Mouse (Mus musculus) hindbrain, postnatal 0 days (tissue): ENCODE measurements at regions not wholly inside any gene's neighbourhood (a gene's known extent, or its start where the extent isn't known, plus 50 kb on each side); places are given as distances from the start of the nearest gene placed in this dataset.

ENCODE experiments used
- ATAC-seq: fragments of 200-750 bp; cut with Nextera tagmentation; 2 replicates; pipeline ENCODE4 v1.8.0; 2017; ENCODE audit warnings: mild to moderate bottlenecking, moderate TSS enrichment, moderate library complexity
- DNase-seq: peaks from one replicate; pipeline ENCODE4 v3.0.0-alpha.2; 2015; ENCODE audit warnings: low spot score
- H3K27ac ChIP-seq: fragments of 300-500 bp; sonication (generic); 2 replicates; pipeline ENCODE4 v1.5.1; 2014; ENCODE audit warnings: mild to moderate bottlenecking
- H3K27me3 ChIP-seq: fragments of 300-500 bp; sonication (generic); 2 replicates; pipeline ENCODE4 v1.6.1; 2014; ENCODE audit warnings: low read length, mixed read lengths; ENCODE audit not compliant: insufficient read depth
- H3K36me3 ChIP-seq: fragments of 300-500 bp; sonication (generic); 2 replicates; pipeline ENCODE4 v1.6.1; 2014; ENCODE audit warnings: low read length, mixed read lengths; ENCODE audit not compliant: insufficient read depth
- H3K4me1 ChIP-seq: fragments of 300-500 bp; sonication (generic); 2 replicates; pipeline ENCODE4 v1.6.1; 2014; ENCODE audit warnings: antibody characterized with exemption, low read length, mixed read lengths; ENCODE audit not compliant: insufficient read depth
- H3K4me2 ChIP-seq: fragments of 300-500 bp; sonication (generic); 2 replicates; pipeline ENCODE4 v1.6.1; 2014; ENCODE audit warnings: low read depth, mild to moderate bottlenecking, low read length, moderate library complexity, mixed read lengths
- H3K4me3 ChIP-seq: fragments of 300-500 bp; sonication (generic); 2 replicates; pipeline ENCODE4 v1.5.1; 2014; ENCODE audit warnings: low read length
- H3K9ac ChIP-seq: fragments of 300-500 bp; sonication (generic); replicated peaks from 2 replicates; pipeline ENCODE4 v1.6.1; 2014; ENCODE audit warnings: mild to moderate bottlenecking, low read length, moderate library complexity, mixed read lengths
- H3K9me3 ChIP-seq: fragments of 300-500 bp; sonication (generic); 2 replicates; pipeline ENCODE4 v1.6.1; 2016; ENCODE audit warnings: low read length, mixed read lengths
- CTCF ChIP-seq: IDR thresholded peaks from 2 replicates; pipeline ENCODE4 v1.5.1; 2016; ENCODE audit warnings: antibody characterized with exemption, control low read depth, low read depth
- WGBS: fragments of 180-500 bp; shearing (Covaris S2); extraction: QIAGEN DNeasy Blood & Tissue Kit; methylation state at CpG from one replicate; pipeline ENCODE4 v1.1.7; 2014; 5-methylcytosine and 5-hydroxymethylcytosine counted together

DNA sequence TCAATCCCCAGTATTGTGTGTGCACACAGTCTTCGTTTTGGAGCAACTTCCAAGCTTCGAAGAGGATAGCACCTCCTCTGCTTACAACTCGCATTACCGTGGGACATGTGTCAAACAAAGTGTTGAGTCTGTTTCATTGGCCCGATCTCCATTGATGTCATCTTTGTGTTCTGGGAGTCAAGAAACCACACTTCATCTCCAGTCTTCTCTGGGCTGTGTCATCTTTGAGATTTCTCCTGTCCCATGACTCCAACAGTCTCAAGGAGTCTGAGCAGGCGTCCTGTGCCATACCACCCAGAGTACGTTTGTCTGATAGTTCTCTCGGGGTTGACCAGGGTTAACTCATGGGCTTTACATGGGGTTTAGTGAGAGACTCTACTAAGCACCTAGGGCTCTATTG lies 67.8 kb upstream of the Cpsf6 start:
- Histone ChIP-seq H3K4me2 (no peak overlapping the region), H3K27me3 (no peaks in the 10 kb centered on the region), H3K36me3 (no peaks in the 10 kb centered on the region), H3K4me3 (no peak overlapping the region), H3K9me3 (no peaks in the 10 kb centered on the region), H3K4me1 (no peaks in the 10 kb centered on the region), H3K27ac (no peak overlapping the region), H3K9ac (no peak overlapping the region)
- 93% methylated on average over 8 of the region's 8 CpGs for WGBS
- DNase-seq, result no peak
- no peak for ATAC-seq
- TF ChIP-seq CTCF, result no peak

DNA sequence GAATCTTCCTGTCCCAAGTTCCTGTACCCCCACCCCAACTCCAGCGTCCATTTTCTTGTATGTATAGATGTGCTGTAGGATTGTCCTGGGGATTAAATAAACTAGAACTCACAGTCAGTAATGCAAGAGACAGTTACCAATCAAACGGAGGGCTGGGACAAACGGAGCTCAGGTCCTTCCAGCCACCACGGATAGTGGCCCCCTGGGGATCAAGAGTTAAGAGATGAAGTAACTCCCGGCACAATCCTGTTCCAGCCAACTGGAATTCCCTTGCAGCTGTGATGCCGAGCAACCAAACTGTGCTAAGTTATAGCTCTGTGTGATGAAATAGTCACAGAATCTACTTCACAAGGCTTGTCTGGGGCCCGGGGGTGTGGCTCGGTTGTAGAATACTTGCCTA lies 67.4 kb upstream of the Cpsf6 start:
- ATAC-seq (no peak), DNase-seq (no peak)
- H3K27ac ChIP-seq, result no peak overlapping the region
- H3K4me3 ChIP-seq, result no peak overlapping the region
- H3K9me3 ChIP-seq, result no peaks in the 10 kb centered on the region
- H3K4me1 ChIP-seq, result no peaks in the 10 kb centered on the region
- H3K36me3 ChIP-seq, result no peaks in the 10 kb centered on the region
- 71% methylated on average over 8 of the region's 8 CpGs for WGBS
- no peak overlapping the region for H3K9ac ChIP-seq
- H3K4me2 ChIP-seq, result no peak overlapping the region
- TF ChIP-seq CTCF, result no peak
- H3K27me3 ChIP-seq, result no peaks in the 10 kb centered on the region

DNA sequence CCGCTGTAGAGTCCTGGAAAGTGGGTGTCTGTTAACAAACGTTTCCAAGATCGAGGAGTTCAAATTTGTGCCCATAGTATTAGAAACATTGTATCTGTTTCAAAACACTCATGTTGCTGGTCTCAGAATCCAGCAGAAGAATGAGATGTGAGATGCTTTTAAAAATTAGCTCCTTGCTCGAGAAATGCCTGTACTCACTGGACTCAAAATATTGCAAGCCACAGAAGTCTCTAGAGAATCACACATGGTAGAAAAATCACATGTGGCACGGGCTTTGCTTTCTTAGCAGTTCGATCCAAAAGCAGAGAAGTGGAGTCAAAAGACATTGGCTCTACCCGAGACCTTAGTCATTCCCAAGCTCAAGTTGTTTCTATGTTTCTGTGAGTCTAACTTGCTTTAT lies 67.0 kb upstream of the Cpsf6 start:
- 88% methylated on average over 7 of the region's 7 CpGs for WGBS

DNA sequence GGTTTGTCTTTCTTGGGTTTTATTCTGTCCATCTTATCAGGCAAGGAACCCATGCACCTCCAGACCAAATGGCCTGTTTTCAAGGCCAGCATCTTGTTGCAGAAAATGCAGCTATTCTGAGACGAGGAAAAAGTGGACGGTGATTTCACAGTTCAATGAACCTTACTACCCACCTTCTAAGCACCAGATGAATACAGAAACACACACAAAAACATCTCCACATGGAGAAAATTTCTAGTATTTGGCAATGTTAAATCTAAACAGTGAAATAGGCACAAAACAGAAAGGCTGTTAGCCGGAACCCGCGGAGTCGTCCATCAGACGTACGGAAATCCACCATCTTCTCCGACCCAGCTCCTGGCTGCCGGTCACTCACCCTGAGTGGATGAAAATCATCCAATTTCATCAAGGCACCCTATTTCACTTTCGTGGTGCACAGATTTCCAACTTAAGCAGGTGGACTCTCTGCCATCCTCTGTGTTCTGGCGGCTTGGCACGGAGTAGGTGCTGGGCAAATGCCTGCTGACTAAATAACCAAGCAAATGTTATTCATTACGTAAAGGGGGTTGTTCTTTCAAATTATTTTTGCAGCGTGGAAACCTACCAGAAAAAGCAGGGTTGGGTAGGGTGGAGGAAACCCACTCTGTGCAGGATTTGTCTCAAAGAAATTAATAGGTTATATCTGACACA lies 66.1 kb upstream of the Cpsf6 start:
- Histone ChIP-seq H3K27me3 (no peaks in the 10 kb centered on the region), H3K4me1 (no peaks in the 10 kb centered on the region), H3K9ac (no peak overlapping the region), H3K27ac (no peak overlapping the region), H3K4me3 (no peak overlapping the region), H3K4me2 (no peak overlapping the region), H3K9me3 (no peaks in the 10 kb centered on the region), H3K36me3 (no peaks in the 10 kb centered on the region)
- no peak for DNase-seq
- no peak for TF ChIP-seq CTCF
- WGBS, result 79% methylated on average over 15 of the region's 15 CpGs
- no peak for ATAC-seq

More for the DNA sequence above, 67.0 kb upstream of the Cpsf6 start:
- no peak for TF ChIP-seq CTCF
- Histone ChIP-seq H3K9ac (no peak overlapping the region), H3K4me1 (no peaks in the 10 kb centered on the region), H3K27ac (no peak overlapping the region), H3K4me2 (no peak overlapping the region), H3K27me3 (no peaks in the 10 kb centered on the region), H3K4me3 (no peak overlapping the region), H3K36me3 (no peaks in the 10 kb centered on the region), H3K9me3 (no peaks in the 10 kb centered on the region)
- ATAC-seq (no peak), DNase-seq (no peak)

DNA sequence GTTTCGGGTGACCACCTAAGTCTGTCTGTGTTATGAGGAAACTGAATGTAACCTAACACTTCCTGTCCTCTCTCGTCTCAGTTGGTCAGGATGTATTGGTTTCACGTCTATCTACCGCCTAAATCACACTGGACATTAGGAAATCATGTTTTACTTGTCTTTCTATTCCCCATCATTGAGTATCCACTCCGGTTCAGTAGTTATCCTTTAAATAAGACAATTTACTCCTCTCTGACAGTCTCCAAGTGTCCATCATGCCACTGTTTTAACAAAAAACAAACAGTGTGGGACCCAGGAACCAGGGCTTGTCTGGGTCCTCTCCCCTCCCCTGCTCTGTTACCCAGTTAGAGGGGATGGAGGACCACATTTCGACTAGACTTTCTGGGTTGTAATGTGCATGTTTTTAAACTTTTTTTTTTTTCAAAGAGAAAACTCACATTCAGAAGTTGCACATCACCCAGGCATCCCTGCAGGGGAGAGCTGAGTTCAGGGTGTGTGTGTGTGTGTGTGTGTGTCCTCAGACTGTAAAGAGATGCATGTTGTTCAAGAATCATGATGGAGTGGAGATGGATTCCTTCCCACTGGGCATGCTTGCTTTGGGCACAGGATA lies 65.5 kb upstream of the Cpsf6 start:
- Histone ChIP-seq H3K9ac (no peak overlapping the region), H3K4me1 (no peaks in the 10 kb centered on the region), H3K9me3 (no peaks in the 10 kb centered on the region), H3K36me3 (no peaks in the 10 kb centered on the region), H3K27me3 (no peaks in the 10 kb centered on the region), H3K27ac (no peak overlapping the region), H3K4me3 (no peak overlapping the region), H3K4me2 (no peak overlapping the region)
- WGBS, result 81% methylated on average over 6 of the region's 6 CpGs
- TF ChIP-seq CTCF, result no peak
- ATAC-seq (no peak), DNase-seq (no peak)

DNA sequence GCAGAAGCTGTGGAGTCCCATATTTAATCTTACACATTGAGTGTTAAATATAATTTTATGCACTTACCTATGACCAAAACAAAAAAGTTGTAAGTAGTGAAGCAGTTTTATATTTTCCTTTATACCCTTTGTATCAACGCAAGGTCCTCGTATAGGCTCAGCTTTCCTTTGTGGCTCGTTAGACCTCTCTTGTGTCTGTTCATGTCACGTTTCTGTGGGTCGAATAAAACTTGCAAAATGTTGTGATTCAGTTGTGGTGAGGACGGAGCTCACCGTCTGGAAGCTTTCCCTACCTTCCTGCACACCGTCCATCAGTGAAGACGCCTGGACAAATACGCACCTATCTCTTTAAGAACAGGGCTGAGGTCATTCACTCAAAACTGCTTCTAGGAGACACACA lies 64.9 kb upstream of the Cpsf6 start:
- DNase-seq (no peak), ATAC-seq (no peak)
- Histone ChIP-seq H3K4me1 (no peaks in the 10 kb centered on the region), H3K9ac (no peak overlapping the region), H3K9me3 (no peaks in the 10 kb centered on the region), H3K27ac (no peak overlapping the region), H3K4me3 (no peak overlapping the region), H3K36me3 (no peaks in the 10 kb centered on the region), H3K4me2 (no peak overlapping the region), H3K27me3 (no peaks in the 10 kb centered on the region)
- no peak for TF ChIP-seq CTCF
- 90% methylated on average over 10 of the region's 10 CpGs for WGBS

DNA sequence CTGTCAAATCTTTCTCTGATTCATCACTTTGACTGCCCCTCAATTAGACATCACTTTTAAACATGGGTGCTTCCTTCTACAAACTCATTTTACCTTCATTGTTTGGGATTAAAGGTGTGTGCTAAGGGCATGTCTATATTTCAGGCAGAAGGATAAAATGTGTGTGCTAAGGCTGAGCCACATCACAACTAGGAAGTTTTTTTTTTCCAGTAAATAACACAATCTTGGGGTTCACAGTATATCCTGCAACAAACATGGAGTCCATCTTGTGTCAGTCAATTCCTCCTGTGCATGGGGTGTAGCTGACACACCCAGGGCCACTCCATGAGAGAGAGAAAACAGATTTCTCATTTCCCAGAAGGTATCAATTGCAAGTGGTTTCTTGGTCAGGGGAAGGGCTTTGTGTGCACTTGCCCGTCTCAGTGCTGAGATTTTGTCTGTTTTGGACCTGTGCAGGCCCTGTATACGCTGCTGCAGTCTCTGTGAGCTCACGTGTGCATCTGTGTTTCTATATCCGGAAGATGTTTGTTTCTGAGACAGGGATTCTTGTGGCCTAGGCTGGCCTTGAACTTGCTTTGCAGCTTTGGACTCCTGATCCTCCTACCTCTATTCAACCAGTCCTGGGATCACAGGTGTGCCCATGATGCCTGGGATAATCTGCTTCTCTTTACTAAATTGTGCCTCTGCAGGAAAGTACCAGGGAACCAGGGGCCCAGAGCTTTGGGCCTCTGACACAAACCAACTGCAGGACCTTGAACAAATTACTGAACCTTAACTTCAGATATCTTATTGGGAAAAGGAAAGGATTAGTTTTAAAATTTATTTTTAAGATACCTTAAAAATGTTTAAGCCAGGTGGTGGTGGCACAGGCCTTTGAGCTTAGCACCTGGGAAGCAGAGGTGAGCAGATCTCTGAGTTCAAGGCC lies 63.9 kb upstream of the Cpsf6 start:
- no peak overlapping the region for H3K9ac ChIP-seq
- WGBS, result 91% methylated on average over 4 of the region's 4 CpGs
- no peak overlapping the region for H3K4me3 ChIP-seq
- no peaks in the 10 kb centered on the region for H3K27me3 ChIP-seq
- DNase-seq (no peak), ATAC-seq (no peak)
- H3K9me3 ChIP-seq, result no peaks in the 10 kb centered on the region
- H3K4me2 ChIP-seq, result no peak overlapping the region
- no peak overlapping the region for H3K27ac ChIP-seq
- H3K36me3 ChIP-seq, result no peaks in the 10 kb centered on the region
- TF ChIP-seq CTCF, result no peak
- no peaks in the 10 kb centered on the region for H3K4me1 ChIP-seq
